Mouse (Mus musculus): ENCODE results near the gene Oit3.

The Oit3 gene

DNA sequence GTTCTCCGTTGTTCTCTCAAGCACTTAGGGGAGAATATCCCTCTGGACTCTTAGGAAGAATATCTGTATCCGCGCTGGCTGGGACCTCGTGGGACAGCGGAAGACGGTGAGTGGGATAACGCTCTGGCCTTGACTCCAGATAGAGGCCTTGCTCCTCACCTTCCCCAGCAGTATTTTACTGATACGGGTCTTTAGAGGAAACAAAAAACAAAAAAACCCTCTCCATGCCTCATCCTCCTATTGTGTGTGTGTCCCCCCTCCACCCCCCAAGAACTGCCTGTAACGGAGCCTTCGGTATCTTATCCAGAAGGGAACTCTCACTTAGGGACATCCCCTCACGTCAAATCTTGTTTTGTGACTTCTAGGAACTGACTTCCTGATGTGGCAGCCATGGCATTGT lies at the start of gene Oit3:
Gene Oit3 (minus strand): TSS at position 44 of the 400 bp plus-strand sequence.
- DNase-seq = no peak

- peak; percentile 73 for DNase-seq
Measured at GRCm38 (mm10) chr10:59490920-59491319, 49.3 kb upstream of the Oit3 start.

- no peak for DNase-seq
Measured at GRCm38 (mm10) chr10:59489411-59489810, 47.8 kb upstream of the Oit3 start.

GRCm38 (mm10) chr10:59487351-59487750 lies 45.8 kb upstream of the Oit3 start:
- DNase-seq = no peak

- DNase-seq = no peak
Measured at GRCm38 (mm10) chr10:59484318-59484717, 42.7 kb upstream of the Oit3 start.

DNA sequence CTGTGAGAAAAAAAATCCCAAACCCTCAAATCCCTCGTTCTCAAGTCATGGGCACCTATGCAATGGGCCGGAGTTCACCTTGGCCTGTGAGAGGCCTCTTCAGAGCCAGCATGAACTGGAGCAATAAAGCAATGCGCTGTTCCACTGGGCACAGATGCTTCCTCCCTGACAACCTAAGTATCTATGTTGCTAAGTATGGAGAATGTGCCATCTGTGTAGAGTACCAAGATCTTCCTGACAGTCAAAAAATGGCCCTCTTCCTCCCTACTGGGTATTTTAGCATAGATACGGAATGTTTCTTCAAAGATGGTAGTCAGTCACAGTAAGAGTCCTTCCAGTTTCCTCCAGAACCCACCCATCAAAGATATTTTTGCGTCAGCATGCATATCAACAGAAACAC lies 39.8 kb upstream of the Oit3 start:
- no peak for DNase-seq

GRCm38 (mm10) chr10:59470451-59470850 lies 28.9 kb upstream of the Oit3 start:
- peak; percentile 81 for DNase-seq

GRCm38 (mm10) chr10:59467297-59467696 lies 25.7 kb upstream of the Oit3 start:
- DNase-seq = no peak

GRCm38 (mm10) chr10:59466626-59467025 lies 25.0 kb upstream of the Oit3 start:
- DNase-seq = no peak

GRCm38 (mm10) chr10:59465546-59465945 lies 24.0 kb upstream of the Oit3 start:
- no peak for DNase-seq

DNA sequence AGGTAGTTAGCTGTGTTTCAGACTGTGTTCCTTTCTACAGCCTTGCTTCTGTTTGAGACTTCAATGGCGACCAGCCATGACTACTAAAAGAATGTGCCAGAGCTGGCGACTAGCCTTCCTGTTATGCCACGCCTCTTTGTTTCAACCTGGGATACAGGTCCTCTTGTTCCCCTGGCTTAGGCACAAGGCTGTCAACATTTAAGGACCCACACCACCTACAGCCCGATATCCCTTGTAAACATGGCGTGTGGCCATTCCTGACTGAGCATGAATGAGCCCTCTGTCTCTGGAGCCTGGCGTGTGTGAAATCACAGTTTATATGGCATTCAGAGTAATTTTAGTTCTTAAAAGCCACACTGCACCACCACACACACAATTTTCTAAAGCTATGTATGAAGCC lies 20.7 kb upstream of the Oit3 start:
- no peak for DNase-seq

DNA sequence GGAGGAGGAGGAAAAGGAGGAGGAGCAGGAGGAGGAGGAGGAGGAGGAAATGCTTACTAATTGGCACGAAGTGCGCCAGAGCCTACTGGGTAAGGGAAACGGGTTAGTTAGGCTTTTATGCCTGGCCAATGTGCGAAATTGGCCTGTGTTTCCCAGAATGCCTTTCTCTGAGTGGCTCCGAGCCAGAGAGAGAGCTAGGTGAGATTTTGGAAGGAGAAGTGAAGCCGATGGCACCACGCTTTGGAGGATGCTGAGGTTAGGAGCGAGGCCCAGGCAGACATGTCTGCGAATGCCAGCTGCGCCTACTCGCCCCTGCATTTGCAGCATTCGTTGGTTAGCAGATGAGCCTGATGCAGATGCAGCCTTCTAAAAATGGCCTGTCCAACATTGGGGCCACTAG lies 18.2 kb upstream of the Oit3 start:
- peak; percentile 35 for DNase-seq

DNA sequence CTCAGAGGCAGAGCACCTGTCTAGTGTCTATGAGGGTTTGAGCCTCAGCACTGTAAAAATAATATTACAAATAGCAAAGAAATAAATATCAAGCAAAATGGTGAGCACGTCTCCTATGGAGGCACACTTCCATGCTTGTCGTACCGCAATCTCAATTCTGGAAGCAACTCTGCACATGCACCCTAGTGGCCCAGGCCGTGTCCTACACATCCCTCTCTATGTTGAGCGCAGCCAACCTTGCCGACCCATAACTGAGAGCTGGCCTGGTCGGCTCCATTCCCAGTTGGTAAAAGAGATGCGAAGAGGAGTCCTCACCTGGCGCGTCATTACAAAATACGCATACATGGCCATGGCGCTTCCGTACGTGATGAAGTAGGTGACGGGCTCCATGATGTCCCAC lies 13.1 kb upstream of the Oit3 start:
- DNase-seq = no peak

GRCm38 (mm10) chr10:59451839-59452238 lies 10.3 kb upstream of the Oit3 start:
- no peak for DNase-seq

GRCm38 (mm10) chr10:59447546-59447945 lies 6.0 kb upstream of the Oit3 start:
- DNase-seq = no peak

DNA sequence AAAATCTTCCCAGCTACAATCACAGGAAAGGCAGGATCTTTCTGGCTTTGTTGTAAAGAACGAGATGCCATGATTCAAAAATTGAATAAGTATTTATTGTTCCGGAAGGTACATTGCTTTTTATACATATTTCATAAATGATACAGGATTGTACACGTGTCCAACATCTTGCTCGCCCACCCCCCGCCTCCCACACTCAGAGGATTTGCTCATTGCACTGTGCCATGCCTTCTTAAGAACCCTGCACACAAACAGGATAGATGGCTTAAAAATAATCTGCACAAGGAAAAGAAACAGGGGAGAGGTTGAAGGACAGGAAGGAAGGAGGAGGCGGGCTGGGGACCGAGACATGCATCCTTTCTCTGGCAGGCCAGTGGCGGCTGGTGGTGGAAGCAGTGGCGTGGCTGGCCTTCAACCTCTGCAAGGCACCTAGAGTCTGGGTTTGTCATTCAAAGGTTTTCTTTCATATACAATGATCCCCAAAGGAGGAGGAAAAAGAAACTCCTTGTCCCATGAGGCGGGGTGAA lies 5.4 kb upstream of the Oit3 start:
- DNase-seq = no peak

- DNase-seq = no peak
Measured at GRCm38 (mm10) chr10:59444635-59445034, 3.1 kb upstream of the Oit3 start.

GRCm38 (mm10) chr10:59444106-59444505 lies 2.5 kb upstream of the Oit3 start:
- DNase-seq = no peak

GRCm38 (mm10) chr10:59443212-59443611 lies 1.6 kb upstream of the Oit3 start:
- no peak for DNase-seq

GRCm38 (mm10) chr10:59440177-59440576 lies 1.4 kb downstream of the Oit3 start:
- no peak for DNase-seq

DNA sequence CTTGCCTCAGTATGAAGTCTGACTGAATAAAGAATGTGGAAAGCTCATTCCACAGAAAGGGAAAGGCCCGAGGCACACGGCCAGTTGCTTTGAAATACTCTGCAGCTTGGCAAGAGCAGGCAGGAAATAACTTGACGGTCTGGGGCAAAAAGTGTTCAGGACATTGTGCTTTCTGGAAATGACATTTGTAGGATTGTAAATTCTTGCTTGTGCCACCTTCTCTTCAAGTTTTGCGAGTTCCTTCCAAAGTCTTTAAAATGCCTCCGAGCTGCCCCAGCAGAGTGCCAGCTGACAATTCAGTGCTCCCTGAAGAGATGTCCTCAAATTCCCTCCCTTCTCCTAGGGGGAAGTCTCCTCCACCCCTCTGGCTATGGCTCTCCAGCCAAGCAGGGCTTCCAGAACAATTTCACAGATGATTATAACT lies 2.1 kb downstream of the Oit3 start:
- no peak for DNase-seq

DNA sequence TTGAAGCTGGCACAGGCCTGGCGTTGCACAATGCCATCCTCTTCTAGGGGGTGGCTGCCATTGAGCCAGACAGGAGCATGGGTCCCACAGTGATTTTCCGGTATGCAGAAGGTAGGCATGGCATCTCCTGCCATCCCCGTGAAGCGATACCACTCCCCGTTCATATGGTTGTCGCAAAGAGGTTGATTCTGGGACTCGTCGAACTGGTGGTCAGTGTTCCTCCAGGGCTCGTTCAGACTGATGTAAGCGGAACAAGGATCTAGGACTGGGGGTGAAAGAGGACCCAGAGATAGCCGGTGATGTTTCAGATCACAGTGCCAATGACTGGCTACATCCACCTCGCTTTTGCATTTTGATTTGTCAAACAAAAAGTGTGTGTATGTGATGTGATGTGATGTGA lies 2.9 kb downstream of the Oit3 start:
- DNase-seq = no peak

GRCm38 (mm10) chr10:59435746-59436145 lies 5.8 kb downstream of the Oit3 start:
- no peak for DNase-seq

GRCm38 (mm10) chr10:59430701-59431218 lies 10.8 kb downstream of the Oit3 start:
- no peak for DNase-seq

DNA sequence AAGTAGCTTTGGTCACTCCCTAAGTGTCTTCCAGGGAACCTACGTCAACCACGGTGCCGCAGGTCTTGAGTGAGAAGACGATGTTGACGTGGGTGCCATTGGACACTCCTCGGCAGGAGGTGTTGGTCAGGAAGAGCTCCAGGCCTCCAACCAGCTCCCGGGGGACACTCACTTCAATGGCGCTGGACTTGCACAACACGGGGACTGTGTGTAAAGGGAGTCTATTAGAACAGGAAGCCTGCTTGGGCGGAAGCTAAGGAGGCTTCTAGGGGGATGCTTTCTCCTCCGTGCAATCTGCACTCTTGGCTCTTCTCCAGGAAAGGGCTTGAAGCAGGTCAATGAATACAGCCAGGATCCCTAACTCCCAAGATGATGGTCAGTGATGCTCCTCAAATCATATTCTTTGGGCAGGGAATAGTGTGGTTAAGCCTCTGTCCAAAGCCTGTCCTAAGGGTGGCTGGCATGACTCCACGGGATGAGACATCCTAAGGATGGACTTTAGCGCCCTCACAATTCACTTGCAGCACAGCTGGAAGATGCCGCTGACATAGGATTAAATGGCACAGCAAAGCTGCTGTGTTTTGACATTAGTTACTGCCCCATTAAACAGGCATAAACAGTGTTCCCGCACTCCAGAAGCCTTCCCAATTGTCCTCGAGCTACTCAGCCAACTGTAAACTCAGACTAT lies 12.0 kb downstream of the Oit3 start:
- DNase-seq = no peak

Measured in cerebellum, adult 9-11 months (tissue).